Mouse (Mus musculus) ES-E14 (cell line): ENCODE data around the gene Ube2o. TPM values are rescaled to one million over a fixed set of nuclear protein-coding genes. Genes with fewer than 3 reads are reported as not detected.

Experiments used
- DNase-seq: peaks from one replicate; pipeline ENCODE4 v3.0.0-alpha.2; 2013; ENCODE audit warnings: low read depth, low spot score
- H3K27ac ChIP-seq: 2 replicates; pipeline ENCODE4 v1.5.1; 2012; ENCODE audit warnings: low read depth, mild to moderate bottlenecking, low read length, moderate library complexity, mixed read lengths; ENCODE audit not compliant: poor library complexity, insufficient read depth, severe bottlenecking
- H3K36me3 ChIP-seq: 2 replicates; pipeline ENCODE4 v1.6.1; 2012; ENCODE audit warnings: mild to moderate bottlenecking, low read length, moderate library complexity, mixed read lengths; ENCODE audit not compliant: control insufficient read depth, poor library complexity, insufficient read depth, severe bottlenecking
- H3K4me1 ChIP-seq, 2 experiments: fragments of 150-350 bp in 1 of 2; sonication (generic) in 1 of 2; 2 replicates each; pipeline ENCODE4 v1.6.1; 2012; ENCODE audit warnings: low read length in 2 of 2, mild to moderate bottlenecking in 1 of 2, mixed read lengths in 1 of 2; ENCODE audit not compliant: control insufficient read depth in 2 of 2, insufficient read depth in 2 of 2, poor library complexity in 1 of 2
- H3K4me3 ChIP-seq, 2 experiments: fragments of 150-350 bp in 1 of 2; sonication (generic) in 1 of 2; 2 replicates each; pipeline ENCODE4 v1.5.1; 2012; ENCODE audit warnings: low read length in 2 of 2, low read depth in 1 of 2, mild to moderate bottlenecking in 1 of 2, mixed read lengths in 1 of 2; ENCODE audit not compliant: insufficient read depth in 1 of 2, poor library complexity in 1 of 2, severe bottlenecking in 1 of 2
- H3K9ac ChIP-seq: 2 replicates; pipeline ENCODE4 v1.6.1; 2012; ENCODE audit warnings: low read depth, mild to moderate bottlenecking, low read length, mixed read lengths; ENCODE audit not compliant: poor library complexity, insufficient read depth, severe bottlenecking
- H3K9me3 ChIP-seq: fragments of 150-350 bp; sonication (generic); 2 replicates; pipeline ENCODE4 v1.6.1; 2012; ENCODE audit warnings: low read depth, mild to moderate bottlenecking, low read length; ENCODE audit not compliant: control insufficient read depth, insufficient read depth
- CHD2 ChIP-seq: IDR thresholded peaks from 2 replicates; pipeline ENCODE4 v1.6.1; 2014; ENCODE audit warnings: mild to moderate bottlenecking, low read depth, low read length, inconsistent platforms
- HCFC1 ChIP-seq: IDR thresholded peaks from 2 replicates; pipeline ENCODE4 v1.6.1; 2012; ENCODE audit warnings: low read length, inconsistent platforms, borderline replicate concordance; ENCODE audit not compliant: insufficient read depth
- MAFK ChIP-seq: IDR thresholded peaks from 2 replicates; pipeline ENCODE4 v1.6.1; 2014; ENCODE audit warnings: mild to moderate bottlenecking, low read depth, low read length, inconsistent platforms; ENCODE audit not compliant: insufficient read depth
- ZC3H11A ChIP-seq: IDR thresholded peaks from 2 replicates; pipeline ENCODE4 v1.6.1; 2012; ENCODE audit warnings: low read depth, mild to moderate bottlenecking, inconsistent platforms, low read length, borderline replicate concordance
- ZNF384 ChIP-seq: IDR thresholded peaks from 2 replicates; pipeline ENCODE4 v1.6.1; 2012; ENCODE audit warnings: low read depth, low read length, inconsistent platforms
- in situ Hi-C, 2 experiments: fragments of 600-800 bp; cut with MboI; formaldehyde crosslinking; loops; one replicate each; pipeline ENCODE4 v1.15.1; 2025; ENCODE audit warnings: low sequenced_read_pairs in 2 of 2, inconsistent platforms in 1 of 2; ENCODE audit not compliant: unreplicated experiment in 2 of 2
- total RNA-seq: library from RNA; depleted of rRNA; stranded (reverse); fragments of 300-350 nt; gene quantifications from 2 replicates; pipeline ENCODE4 v1.2.3, GENCODE M21; 2012

Ube2o gene
- total RNA-seq, 1 experiment: 45.2 TPM

DNA sequence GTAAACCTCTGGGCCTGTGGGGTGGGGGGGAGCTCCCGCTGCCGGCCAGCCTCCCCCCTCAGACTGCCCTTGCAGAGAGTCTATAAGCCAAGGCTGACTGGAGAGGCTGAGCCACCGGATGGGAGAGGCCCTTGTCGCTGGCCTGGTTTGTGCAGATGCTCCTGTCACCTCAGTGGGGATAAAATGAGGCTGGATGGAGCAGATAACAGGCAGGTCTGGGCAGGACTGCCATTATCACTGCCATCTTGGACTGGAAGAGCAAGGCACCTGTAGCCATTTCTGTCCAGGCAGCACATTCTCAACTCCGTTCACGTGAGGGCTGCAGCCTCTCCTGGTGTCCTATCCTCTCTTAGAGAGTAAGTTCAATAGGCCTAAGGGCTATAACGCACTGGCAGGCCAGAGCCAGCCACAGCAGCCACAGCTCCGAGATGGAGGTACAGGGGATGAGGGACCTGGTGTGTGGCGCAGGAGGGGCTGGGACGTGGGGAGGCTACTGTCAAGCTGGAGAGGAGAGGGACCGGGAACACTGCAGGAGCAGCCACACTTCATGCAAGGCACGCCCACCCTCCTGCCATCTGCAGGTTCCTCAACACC is 43.0 kb downstream of the Ube2o start:
- peaks cover 47% of the 10 kb centered on the region for H3K36me3 ChIP-seq
- in situ Hi-C loops: no loop called here

DNA sequence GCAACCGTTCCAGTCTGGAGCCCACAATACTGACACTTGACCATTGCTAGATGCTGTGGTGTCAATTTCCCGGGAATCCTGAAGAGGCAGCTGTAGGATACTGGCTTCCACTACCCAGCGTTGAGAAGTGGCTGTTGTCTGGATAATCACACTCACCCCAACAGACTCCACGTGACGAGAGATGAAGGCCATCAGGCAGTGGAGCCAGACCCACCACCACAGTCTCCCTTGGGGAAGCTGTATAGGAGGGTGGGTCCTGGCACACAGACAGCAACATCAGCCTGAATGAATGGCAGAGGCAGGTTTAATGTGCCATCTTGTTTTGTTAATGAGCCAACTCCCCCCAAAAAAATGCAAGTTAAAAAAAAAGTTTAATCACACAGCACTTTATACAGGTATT is 43.9 kb downstream of the Ube2o start:
- no peak overlapping the region for H3K4me3 ChIP-seq
- in situ Hi-C loops: no loop called here
- peaks cover 0 to 8% of the 10 kb centered on the region in 2 experiments; a peak in 1 of 4 replicates for H3K4me1 ChIP-seq
- H3K27ac ChIP-seq: no peak overlapping the region
- peaks cover 38% of the 10 kb centered on the region for H3K36me3 ChIP-seq
- no peak overlapping the region for H3K9ac ChIP-seq
- TF ChIP-seq HCFC1 (no peak), CHD2 (no peak), ZNF384 (no peak), ZC3H11A (no peak), MAFK (no peak)
- DNase-seq: no peak
- H3K9me3 ChIP-seq: no peaks in the 10 kb centered on the region

More for the DNA sequence above, 43.0 kb downstream of the Ube2o start:
- Histone ChIP-seq H3K9ac (no peak overlapping the region), H3K27ac (no peak overlapping the region), H3K9me3 (no peaks in the 10 kb centered on the region), H3K4me1 (peaks cover 0 to 8% of the 10 kb centered on the region in 2 experiments; a peak in 1 of 4 replicates), H3K4me3 (no peak overlapping the region)
- no peak for TF ChIP-seq HCFC1
- TF ChIP-seq ZC3H11A: no peak
- TF ChIP-seq MAFK: no peak
- no peak for TF ChIP-seq ZNF384
- no peak for TF ChIP-seq CHD2
- DNase-seq: no peak

DNA sequence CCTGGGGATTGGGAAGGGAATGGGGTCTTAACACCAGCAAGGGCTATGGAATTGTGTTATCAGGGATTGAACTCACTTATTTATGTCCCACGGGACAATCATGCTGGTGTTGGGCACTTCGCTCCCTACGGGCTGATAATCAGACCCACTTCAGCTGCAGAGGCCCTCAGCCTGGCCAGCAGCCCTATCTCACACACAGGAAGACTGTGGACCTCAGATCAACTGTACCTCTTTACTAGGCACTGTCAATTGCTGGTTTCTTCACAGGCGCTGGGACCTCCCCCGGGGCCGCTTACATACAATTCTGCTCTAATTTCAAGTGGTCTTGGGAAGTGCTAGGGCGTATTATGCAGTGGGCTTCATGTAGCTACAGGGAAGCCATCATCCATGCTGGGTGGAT is 44.6 kb downstream of the Ube2o start:
- no peak for DNase-seq
- Histone ChIP-seq H3K36me3 (peaks cover 31% of the 10 kb centered on the region), H3K9ac (no peak overlapping the region), H3K4me3 (no peak overlapping the region), H3K27ac (no peak overlapping the region), H3K4me1 (peaks cover 0 to 8% of the 10 kb centered on the region in 2 experiments; a peak in 2 of 4 replicates), H3K9me3 (no peaks in the 10 kb centered on the region)
- in situ Hi-C loops: no loop called here
- TF ChIP-seq CHD2 (no peak), MAFK (no peak), ZC3H11A (no peak), HCFC1 (no peak), ZNF384 (no peak)

DNA sequence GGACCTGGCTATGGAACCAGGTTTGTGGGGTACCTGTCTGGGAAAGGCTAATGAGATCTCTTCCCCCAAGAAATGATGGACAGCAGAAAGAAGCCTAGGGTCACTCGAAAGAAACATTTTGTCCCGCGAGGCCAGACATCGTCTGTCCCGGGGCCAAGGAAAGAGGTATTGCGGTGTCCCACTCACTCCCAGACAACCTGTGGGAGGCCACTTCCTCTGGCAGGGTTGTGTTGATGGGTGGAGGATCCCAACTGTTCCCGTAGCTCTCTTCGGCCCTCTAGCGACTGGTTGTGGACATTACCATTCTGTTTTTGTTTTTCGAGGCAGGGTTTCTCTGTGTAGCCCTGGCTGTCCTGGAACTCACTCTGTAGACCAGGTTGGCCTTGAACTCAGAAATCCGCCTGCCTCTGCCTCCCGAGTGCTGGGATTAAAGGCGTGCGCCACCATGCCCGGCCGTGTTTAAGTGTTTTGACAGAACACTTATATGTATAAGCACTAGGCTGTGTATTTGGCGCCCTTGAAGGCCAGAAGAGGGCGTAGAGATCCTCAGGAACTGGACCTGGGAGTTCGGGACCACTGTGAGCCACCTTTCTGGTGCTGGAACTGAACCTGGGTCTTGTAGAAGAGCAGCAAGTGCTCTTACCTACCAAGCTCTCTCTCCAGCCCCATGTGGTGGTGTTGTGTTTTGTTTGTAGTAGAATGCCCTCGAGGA is 46.9 kb downstream of the Ube2o start:
- no peak overlapping the region for H3K27ac ChIP-seq
- peaks cover 8% of the 10 kb centered on the region for H3K36me3 ChIP-seq
- in situ Hi-C loops: no loop called here
- H3K4me3 ChIP-seq: peak overlapping the region; percentile 70 to 83
- 0 out of 2 replicates have a peak, but pooled peaks have one; percentile 14 for TF ChIP-seq ZC3H11A
- TF ChIP-seq ZNF384: no peak
- H3K9ac ChIP-seq: no peak overlapping the region
- peak; percentile 88 for DNase-seq
- peaks cover 0 to 11% of the 10 kb centered on the region in 2 experiments; a peak in 2 of 4 replicates for H3K4me1 ChIP-seq
- H3K9me3 ChIP-seq: no peaks in the 10 kb centered on the region
